Mouse (Mus musculus) cerebellum, adult 9-10 months (tissue): Measurements from ENCODE around the gene Sprr2a3.
"Not testable (repeated sequence)": the region's sequence is repeated elsewhere in the genome, so short reads cannot be mapped to it uniquely, and the experiment has no call there.

ENCODE experiments used
- DNase-seq: peaks from one replicate; pipeline ENCODE4 v3.0.0; 2022

Gene Sprr2a3

DNA sequence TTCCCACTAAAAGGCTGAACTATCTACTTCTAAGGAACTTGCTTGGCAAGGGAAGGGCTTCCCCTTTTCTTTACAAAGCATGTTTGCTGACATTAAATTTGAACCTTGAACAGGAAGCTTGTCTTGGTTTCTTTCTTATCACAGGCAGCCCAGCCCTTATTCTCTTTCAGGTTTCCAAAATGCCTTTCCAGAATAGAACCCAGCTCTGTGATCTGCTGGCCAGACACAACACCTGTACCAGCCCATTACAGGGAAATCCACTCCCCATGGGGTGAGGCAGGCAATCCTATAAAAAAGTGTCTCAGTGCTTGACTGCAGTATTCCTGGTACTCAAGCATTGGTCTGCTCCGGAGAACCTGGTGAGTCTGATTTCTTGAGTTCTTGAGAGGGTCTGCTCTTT is at the start of gene Sprr2a3:
TSS of gene Sprr2a3 (plus strand) at position 317 of the 400 bp plus-strand sequence.
- DNase-seq, result not testable (repeated sequence)

GRCm38 (mm10) chr3:92236463-92237189 is 48.6 kb upstream of the Sprr2a3 start:
- not testable (repeated sequence) for DNase-seq

- not testable (repeated sequence) for DNase-seq
Observed at GRCm38 (mm10) chr3:92238736-92239135, 46.5 kb upstream of the Sprr2a3 start.

GRCm38 (mm10) chr3:92239197-92239596 is 46.0 kb upstream of the Sprr2a3 start:
- DNase-seq, result not testable (repeated sequence)

GRCm38 (mm10) chr3:92244833-92245232 is 40.4 kb upstream of the Sprr2a3 start:
- not testable (repeated sequence) for DNase-seq

GRCm38 (mm10) chr3:92246245-92246644 is 39.0 kb upstream of the Sprr2a3 start:
- not testable (repeated sequence) for DNase-seq

- not testable (repeated sequence) for DNase-seq
Observed at GRCm38 (mm10) chr3:92248494-92248893, 36.7 kb upstream of the Sprr2a3 start.

- DNase-seq, result not testable (repeated sequence)
Observed at GRCm38 (mm10) chr3:92250450-92250849, 34.8 kb upstream of the Sprr2a3 start.

DNA sequence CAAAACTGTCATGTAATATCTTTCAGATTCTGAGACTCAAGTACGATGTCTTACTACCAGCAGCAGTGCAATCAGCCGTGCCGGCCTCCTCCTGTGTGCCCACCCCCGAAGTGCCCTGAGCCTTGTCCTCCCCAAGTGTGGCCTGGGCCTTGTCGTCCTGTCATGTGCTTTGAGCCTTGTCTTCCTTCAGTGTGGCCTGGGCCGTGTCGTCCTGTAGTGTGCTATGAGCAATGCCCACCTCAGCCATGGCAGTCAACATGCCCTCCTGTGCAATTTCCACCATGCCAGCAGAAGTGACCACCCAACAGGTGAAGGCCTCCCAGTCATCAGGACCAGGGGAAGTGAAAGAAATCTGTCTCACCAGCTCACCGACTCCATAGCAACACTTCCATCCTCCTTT is 31.4 kb upstream of the Sprr2a3 start:
- DNase-seq, result not testable (repeated sequence)

- DNase-seq, result not testable (repeated sequence)
Observed at GRCm38 (mm10) chr3:92258526-92258925, 26.7 kb upstream of the Sprr2a3 start.

DNA sequence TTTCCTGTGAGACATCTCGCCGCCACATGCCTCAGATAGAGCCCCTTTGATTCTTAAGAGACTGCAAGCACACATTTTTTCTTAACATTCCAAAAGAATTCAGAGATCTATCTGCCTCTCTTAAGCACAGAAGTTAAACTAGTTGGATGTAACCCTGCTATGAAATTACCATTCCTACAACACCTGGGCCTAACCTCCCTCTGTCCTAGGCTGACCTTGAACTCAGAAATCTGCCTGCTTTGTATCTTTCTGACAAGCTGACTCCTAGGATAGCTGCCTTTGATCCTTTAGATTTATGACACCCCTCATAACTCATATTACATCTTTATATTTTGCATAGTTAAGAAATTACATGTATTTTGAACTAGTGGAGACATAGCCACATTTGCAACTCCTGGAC is 21.8 kb upstream of the Sprr2a3 start:
- not testable (repeated sequence) for DNase-seq

- not testable (repeated sequence) for DNase-seq
Observed at GRCm38 (mm10) chr3:92271414-92271985, 13.7 kb upstream of the Sprr2a3 start.

GRCm38 (mm10) chr3:92273504-92273903 is 11.7 kb upstream of the Sprr2a3 start:
- not testable (repeated sequence) for DNase-seq

- not testable (repeated sequence) for DNase-seq
Observed at GRCm38 (mm10) chr3:92274018-92274417, 11.2 kb upstream of the Sprr2a3 start.

DNA sequence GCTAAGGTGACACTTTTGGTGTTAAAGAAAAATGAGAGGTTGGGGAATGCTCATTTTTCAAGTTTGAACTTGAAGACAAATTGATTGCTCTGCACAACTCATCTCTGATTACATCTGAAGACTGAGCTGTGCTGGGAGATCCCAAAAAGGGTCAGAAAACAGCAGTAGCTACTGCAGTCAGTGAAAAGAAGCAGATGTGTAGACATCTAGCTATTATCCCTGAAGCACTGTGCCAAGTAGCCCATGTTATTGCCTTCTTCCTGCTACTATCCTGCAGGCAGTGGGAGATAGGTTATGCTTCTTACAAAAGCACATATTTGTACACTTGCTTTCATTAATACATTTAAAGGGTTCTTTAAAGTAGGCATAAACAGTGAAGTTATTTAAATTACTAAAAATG is 5.6 kb upstream of the Sprr2a3 start:
- not testable (repeated sequence) for DNase-seq

DNA sequence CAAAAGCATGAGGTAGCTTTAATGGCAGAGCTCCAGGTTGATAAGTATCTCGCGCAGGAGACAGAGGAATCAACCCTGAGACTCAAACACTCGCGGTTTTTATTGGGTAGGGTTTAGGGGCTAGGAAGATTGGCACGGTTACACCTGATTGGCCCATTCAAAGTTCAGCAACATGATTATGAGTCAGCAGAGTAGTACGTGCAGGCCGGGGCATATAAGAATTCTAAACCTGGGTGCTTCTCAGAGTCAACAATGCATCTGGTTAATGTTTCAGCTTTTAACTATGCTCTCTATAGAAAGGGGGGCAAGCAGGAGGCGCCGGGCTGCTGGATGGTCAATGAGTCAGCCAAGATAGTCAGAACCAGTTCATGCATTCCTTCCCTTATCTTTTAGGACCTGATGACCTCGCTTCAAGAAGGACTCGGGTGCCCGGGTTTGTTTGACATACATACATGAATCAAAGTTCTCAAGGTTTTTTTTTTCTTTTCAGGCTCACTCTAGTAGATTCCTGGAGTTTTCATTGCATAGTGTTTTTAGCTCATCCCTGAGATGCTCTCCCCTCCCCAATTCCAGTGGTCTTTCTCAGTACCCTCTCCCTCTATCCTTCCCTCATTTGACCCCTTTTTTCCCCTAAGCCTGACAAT is 4.1 kb upstream of the Sprr2a3 start:
- DNase-seq, result not testable (repeated sequence)

- DNase-seq, result not testable (repeated sequence)
Observed at GRCm38 (mm10) chr3:92288489-92288888, 3.3 kb downstream of the Sprr2a3 start.

- no peak for DNase-seq
Observed at GRCm38 (mm10) chr3:92307406-92307805, 22.2 kb downstream of the Sprr2a3 start.

DNA sequence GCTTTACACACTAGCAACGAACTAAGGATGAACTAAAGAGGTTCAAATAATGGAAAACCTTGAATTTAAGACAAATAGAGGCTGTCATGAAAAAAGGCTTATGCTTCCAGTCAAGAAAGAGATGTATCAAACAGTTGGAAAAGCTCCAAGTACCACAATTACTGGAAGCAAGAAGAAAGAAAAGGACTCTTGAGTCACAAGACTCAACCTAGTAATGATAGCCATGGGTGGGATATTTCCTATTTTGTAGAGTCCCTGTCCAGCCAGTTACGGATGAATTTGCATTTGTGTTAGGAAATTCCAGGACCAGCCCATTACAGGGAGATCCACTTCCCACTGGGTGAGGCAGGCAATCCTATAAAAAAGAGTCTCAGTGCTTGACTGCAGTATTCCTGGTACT is 31.1 kb downstream of the Sprr2a3 start, which contains the start of gene Sprr2b:
TSS of gene Sprr2b (plus strand) at position 301 of the 400 bp plus-strand sequence.
- no peak for DNase-seq

GRCm38 (mm10) chr3:92317384-92317783 is 32.2 kb downstream of the Sprr2a3 start:
- no peak for DNase-seq

GRCm38 (mm10) chr3:92336278-92336677 is 51.1 kb downstream of the Sprr2a3 start:
- no peak for DNase-seq

DNA sequence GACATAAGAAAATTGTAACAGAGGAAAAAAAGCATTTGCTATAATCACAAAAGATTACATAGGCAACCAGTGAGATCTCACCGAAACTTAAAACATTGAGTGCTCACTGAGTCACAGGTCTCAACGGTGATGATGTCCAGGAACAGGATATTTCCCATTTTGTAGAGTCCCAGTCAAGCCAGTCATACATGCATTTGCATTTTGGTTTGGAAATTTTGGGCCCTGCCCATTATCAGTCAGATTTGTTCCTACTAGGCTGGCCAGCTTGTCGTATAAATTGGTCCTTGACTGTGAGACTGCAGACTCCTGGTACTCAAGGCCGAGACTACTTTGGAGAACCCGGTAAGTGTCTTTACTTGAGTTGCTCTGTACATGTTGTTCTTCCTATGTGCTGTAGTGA is 53.6 kb downstream of the Sprr2a3 start, which contains the start of gene Sprr2d:
TSS of gene Sprr2d (plus strand) at position 301 of the 400 bp plus-strand sequence.
- no peak for DNase-seq
